Mouse (Mus musculus) retina, postnatal 7 days (tissue): Measurements from ENCODE around the gene Fam198b.

Experiments used
- DNase-seq: peaks from one replicate; pipeline ENCODE4 v3.0.0-alpha.2; 2012; ENCODE audit warnings: low read depth, low spot score

The Fam198b gene

DNA sequence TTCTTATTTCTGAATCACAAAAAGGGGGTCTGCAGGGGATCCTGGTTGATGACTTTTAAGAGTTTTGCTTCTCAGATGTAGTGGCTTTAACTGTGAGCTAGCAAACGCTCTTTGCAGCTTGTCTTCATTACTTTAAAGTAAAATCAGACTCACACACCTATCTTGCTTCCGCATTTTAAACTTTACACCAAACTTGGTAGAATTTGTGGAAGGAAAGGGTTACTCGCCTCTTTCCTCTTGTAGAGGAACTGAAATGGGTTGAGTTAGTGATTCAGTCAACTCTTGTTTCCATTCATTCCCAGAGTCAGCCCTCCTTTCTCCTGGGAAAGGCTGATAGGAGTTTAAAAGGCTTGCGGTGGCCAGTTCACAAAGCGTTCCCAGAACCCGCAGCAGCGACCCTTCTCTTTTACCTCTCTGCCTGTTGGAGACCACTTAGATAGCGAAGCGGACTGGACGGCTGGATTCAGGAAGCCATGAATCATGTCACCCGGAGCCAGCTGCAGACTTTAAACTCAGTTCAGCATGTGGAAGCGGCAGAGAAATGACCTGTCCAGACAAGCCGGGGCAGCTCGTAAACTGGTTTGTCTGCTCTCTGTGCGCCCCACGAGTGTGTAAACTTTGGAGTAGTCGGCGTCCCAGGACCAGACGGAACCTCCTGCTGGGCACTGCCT, 1.5 kb downstream of the Fam198b start:
- no peak for DNase-seq

DNA sequence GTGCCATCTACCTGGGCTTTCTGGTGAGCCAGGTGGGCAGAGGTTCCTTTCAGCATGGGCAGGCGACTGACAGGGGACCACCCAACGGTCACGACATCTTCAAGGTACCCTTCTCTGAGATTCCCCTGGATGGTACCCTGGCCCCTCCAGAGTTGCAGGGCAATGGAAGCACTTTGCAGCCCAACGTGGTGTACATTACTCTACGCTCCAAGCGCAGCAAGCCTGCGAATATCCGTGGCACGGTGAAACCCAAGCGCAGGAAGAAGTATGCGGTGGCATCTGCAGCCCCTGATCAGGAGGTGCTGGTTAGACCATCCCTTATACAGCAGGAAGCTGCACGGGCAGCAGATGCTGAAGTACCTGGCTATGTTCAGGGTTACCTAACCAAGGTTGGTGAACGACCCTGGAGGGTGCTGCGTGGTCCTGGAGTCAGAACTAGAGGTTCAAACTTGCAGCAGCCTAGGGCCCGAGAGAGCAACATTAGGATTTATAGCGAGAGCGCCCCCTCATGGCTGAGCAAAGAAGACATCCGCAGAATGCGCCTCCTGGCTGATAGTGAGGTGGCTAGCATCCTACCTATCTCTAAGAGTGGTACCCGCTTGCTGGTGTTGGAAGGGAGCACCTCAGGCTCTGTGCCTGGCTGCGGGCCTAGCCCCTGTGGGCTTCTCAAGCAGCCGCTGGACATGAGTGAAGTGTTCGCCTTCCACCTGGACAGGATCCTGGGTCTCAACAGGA, 2.2 kb downstream of the Fam198b start:
- DNase-seq, result no peak

DNA sequence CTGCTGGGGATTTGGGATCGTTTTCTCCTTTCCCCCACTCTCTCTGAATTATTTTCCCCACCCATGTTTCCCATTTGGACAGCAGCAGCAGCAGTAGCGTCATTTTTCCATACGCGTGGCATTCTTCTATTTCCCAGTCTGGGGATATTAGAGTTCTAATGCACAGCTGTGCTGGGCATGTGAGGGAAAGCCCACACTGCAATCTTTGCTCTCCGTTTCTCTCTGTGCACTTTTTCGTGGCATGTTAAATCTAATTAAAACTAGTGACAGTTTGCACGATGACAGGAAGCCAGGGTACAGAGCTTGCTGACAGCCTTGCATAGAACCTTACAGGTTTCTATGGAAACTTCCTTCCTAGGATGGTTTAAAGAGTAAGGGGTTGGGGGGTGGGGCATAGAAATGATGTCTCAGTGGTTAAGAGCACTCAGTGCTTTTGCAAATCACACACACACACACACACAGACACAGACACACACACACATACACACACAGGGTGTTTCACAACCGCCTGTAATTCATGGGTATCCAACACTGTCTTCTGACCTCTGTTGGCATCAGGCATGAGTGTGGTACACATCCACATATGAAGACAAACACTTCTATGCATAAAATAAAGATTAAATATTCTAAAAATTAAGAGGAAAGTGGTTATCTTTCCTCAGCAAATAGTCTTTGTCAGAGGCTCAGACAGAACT, 3.0 kb downstream of the Fam198b start:
- no peak for DNase-seq

DNA sequence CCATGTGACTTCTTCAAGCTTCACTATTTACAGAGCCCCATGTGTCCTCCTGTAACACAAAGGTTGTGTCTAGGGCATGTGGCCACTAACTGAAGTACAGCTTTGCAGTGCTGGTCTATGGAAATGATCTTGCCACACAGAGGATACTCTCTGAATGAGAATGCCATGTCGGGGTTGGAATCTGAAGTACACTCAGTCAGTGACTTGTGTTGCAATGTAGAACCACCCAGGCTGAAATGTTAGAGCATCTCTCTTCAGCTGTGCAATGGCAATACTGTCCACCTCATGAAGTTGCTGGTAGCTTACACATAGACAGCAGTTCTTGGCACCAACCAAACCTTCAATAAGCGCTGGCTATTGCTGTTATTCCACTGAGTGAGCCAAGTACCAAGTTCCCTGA, 3.6 kb downstream of the Fam198b start:
- DNase-seq, result no peak

DNA sequence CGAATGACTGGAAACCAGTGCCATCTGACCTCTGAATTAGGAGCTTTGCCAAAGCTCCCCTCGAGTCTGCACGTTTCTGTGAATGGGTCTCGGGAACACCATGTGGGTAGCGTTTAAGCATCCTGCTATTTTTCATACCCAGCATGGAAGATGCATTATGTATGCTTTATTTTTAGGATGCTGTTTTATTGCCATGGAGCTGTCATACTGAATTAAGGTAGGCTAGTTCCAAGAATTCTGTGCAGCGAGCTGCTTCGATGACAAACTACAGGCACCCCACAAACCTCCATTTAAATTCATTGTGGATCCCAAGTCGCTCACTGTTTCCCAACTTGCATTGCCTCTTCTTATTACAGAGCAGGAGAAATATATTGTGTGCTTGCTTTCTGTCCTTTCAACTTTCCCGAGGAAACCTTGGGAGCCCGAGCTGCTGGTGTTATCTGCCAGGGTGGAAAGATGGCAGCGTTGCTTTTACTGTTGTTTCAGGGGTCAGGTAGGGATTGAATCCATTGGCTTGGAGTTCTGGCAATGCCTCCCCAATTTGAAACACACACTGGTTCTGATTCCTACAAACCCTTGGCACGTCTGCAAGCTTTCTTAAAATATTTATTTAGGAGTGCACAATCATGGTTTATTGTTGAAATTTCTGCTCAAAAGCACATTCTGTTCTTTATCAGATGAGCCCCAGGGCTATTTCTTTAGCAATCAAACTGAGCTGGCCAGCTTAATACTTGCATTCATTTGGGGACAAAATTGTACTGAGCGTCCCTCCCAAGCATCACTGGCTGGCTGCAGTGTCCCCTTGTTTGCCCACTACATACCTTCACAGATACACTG, 13.4 kb downstream of the Fam198b start:
- no peak for DNase-seq

DNA sequence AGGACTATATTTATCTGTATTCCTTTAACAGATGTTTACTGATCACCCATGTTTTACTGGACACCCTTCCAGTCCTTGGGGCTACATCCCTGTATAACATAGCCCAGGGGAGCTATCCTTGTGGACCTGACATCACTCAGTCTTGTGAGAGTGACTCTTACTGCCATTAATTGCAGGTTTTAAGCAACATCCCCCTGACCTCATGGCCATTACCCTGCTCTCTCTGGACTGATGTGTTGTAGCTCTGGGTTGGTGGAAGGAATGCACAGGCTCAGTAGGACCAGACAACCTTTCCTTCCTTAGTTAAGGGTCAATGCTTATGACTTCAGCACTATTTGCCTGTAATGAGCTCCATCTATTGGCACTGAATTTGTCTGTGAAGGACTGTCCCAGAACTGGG, 14.2 kb downstream of the Fam198b start:
- DNase-seq, result no peak

DNA sequence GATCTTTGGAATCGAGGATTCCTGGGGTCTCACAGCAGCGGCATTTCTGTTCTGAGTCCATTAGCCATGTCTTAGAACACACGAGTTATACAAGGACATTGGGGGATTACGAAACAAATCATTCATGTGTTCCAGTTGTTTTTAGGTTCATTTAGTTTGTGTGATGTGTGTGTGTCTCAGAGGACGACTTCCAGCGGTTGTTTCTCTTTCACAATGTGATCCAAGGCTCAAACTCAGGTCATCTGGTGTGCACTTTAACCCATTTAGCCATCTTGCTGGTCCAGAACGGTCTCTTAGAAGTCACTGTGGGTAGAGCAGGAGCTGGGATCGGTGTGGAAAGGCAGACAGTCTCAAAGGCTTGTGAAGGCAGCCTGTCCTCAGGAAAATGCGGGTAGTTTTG, 15.6 kb downstream of the Fam198b start:
- DNase-seq, result no peak

DNA sequence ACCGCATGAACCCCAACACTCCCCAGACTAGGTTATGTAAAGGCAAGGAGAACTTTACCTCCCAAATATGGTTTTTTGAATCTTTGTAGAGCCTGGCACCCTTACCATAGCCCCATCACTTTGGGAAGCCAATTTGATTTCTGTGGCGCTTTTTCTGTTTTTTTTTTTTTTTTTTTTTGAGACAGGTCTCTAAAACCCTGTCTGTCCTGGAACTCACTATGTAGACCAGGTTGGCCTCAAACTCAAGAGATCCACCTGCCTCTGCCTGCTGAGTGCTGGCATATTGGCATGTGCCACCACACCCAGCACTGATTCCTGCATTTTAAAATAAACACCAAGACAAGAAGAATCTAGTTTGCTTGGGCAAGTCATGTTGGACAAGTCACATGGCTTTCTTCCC, 16.2 kb downstream of the Fam198b start:
- DNase-seq, result no peak

DNA sequence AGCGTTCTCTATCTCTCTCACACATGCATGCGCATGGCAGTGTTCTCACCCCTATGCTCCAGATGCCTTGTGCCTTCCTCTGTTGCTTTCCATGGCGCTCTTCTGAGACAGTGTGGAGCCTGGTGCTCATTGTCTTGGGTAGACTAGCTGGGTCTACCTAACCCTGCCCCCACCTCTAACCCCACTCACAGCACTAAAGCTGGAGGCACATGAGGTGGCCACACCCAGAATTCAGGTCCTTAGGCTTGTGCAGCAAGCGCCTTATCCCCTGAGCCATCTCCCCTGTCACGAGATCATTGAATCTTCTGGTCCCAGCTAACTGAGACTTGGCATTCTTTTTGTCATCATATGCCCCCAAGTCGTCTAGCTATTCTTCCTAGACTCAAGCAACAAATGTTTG, 17.0 kb downstream of the Fam198b start:
- DNase-seq, result no peak

DNA sequence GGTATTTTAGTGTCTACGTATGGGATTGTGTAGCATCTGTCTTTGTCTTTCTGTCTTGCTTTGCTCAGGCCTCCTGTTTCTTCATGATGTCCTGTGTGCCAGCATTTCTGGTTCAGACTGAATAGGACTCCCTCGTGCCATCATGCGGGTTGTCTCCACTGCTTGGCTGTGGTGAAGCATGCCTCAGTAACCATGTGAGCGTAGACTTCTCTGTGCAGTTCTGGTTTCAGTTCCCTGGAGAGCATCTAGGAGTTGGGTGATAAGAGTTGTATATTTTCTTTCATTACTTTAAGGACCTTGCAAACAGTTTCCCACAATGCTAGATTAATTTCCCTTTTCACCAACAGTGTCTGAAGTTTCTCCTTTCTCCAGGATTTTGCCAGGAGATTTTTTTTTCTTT, 17.4 kb downstream of the Fam198b start:
- no peak for DNase-seq

DNA sequence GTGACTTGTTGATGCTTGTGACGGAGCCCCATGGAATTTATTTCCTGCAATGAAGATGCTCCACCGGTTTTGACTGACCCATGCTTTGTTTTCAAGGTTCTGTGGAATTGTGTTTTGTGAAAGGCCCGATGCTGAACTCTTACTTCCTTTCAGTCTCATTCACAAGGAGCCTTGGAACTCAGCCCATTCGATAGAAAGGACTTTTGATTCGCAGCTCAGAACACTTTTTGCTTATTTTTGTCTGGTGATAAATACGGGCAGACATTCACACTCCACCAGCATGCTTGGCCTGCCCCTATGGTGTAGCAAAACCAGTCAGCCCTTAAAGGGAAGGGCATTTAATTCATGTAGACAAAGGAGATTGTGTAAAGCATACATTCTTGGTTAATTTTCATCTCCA, 19.5 kb downstream of the Fam198b start:
- no peak for DNase-seq

DNA sequence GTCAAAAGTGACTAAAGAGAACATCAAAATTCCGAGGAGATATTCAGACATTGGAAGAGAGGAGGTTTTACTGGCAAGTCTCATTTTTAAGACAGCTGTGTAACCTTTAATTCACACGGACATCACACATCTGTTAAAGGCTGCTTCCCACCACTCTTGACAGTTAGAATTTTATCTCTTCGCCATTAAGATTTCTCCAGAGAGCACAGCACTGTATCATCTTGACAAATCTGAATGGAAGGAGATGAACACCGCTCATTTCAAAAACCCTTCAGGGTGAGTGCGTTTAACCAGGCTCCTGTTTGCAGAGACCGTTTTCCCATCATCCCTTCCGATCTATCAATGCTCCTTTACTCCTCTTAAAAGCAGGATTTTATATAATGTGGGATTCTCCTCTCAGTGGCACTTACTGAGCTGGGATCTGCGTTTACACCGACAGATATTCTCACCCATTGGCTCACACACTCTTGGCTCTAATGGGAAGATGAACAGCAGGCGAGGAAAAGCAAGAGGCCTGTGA, 20.0 kb downstream of the Fam198b start:
- DNase-seq, result no peak

DNA sequence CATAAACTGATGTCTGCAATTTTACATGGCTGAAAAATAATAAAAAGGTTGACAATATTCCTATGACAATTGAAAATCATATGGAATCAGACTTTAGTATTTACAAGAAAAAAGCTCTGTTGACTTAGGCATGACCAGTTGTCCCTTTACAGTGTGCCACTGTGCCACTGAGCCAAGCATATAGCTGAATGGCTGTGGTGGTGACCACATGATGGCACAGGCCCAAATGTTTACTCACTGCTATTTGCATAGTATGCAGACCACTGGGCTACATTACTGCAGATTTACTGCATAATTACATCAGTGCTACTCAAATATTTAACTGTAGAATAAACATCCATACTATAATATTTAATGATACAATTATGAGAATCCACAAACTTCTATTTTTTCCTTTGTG, 21.1 kb downstream of the Fam198b start:
- DNase-seq, result no peak

DNA sequence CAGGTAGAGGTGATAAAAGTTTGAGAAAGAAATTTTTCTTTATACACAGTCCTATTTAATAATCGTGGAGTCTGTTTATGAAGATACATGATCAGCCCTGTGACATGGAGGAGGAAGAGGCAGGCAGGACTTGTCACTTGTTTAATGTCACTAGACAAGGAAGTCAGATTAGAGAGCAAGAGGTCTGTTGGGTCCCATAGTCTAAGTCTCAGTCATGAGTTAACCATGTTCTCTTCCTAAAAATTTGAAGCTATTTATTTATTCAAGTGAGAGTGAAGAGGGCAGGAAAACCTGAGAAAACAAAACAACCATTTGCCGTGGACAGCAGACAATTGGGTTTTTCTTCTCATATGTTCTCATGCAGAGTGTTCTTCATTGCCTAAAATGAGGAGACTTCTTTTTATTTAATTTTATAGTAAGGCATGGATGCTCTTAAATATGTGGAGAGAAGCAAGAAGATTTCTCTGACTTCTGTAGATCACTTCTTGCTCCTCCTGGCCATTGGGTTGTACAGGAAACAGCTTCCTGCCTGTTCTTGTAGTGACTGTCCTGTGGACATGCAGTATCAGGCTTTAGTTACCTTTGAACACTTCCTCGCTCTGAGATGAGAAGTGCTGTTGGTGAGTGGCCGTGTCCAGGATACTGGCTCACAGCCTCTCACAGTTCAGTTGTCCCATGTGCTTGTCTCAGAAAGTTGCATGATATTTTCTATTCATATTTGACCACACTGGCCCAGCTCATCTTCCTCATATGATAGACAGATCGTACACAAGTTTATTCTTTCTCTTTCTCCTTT, 22.1 kb downstream of the Fam198b start:
- no peak for DNase-seq

DNA sequence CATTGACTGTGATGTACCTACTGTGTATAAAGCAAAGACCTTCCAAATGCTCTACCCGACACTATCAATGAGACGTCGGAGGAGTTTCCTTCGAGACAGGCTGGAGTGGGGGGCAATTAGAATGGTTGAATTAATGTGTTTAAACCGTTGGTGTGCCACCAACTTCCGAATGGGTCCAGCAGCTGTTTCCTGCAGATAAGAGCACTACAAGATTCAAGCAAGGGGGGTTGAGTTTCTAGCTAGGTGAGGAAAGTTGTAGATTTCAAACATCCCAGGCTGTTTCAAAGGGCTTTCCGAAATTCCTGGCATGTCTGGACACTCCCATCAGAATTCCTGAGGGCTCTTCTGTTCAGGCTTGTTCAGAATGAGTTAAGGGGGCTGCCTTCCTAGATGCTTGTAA, 22.9 kb downstream of the Fam198b start:
- no peak for DNase-seq

DNA sequence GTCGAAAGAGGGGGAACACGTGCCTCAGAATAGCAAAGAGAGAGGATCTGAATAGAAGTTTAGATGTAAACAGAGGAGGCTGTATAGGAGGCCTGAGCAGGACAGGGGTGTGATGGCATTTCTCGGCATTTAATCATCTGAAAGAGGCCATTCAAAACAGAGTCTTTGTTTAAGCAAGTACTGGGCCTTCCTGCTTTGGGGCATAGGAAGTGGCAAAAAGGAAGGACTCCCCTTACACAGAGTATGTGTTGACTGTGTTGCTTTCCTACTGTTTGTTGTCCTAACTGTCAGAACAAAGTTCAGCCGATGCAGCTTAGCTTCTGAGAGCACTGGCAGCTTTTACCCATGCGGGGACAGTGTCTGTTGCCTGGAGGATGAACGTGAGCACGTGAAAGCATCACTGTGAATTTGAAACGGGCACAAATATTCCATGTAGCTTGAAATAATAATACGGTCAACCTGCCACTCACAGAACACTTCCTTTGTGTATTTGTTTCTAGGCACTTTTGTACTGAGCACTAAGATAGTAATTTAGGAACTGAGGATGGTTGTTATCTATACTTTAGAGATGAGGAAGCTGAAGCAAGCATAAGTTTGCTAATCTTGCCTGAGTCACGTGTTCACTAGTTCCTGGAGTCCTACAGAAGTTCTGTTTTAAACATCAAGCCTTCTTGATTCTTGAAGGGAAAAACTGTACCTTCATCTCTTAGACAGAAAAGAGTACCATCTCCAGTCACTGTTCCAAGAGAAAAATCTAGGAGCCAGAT, 26.2 kb downstream of the Fam198b start:
- DNase-seq, result no peak

DNA sequence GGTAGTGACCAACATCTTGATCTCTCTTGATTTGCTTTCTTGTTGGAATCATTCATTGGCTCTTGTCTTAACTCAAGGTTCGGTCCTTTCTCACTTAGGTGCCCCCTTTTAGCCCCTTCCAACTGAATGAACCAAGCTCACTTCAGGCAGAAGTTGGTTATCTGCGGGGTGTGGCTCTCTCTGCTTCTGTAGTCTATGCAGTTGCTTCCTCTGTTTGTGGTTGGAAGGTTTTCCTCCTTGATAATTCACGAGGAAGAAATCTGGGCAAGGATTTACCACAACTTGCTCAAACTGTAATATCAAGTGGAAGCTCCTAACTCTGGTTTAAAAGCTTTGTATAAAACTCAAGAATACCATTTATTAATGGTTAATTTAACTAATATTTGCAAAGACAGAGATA, 26.8 kb downstream of the Fam198b start:
- DNase-seq, result no peak

DNA sequence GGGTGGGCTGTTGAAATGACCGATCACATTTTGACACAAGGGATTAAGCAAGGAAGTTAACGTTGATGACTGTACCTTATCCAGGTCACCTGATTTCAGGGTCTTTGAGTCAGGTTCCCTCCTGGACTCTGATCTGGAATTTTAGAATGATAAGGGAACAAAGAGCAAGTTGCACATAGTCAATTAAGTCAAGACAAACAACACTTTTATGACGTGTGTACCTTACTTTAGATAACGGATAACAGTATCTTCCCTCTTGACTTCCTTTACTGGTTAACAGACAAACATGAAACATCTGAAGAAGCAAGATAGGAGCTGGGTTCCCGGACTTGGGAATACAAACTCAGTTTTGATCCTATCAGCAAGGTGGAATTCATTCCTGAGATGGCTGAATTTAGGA, 29.7 kb downstream of the Fam198b start:
- no peak for DNase-seq

DNA sequence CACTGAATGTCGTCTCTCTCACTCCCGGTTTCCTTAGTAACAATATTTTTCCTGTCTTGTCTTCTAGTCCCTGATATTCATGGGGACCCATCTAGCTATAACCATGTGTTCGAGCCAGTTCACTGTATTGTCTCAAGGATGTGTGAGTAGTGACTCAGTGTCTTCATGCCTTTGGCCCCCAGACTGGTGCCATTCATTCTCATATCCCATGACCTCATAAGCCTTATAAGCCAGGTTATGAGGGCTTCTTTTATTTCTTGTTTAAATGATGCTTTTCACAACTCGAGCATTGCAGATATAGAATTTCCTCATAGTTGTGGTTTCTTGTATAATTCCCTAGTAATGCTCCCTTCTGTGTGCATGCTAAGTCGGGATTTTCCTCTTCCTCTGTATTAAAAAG, 31.9 kb downstream of the Fam198b start:
- DNase-seq, result no peak

DNA sequence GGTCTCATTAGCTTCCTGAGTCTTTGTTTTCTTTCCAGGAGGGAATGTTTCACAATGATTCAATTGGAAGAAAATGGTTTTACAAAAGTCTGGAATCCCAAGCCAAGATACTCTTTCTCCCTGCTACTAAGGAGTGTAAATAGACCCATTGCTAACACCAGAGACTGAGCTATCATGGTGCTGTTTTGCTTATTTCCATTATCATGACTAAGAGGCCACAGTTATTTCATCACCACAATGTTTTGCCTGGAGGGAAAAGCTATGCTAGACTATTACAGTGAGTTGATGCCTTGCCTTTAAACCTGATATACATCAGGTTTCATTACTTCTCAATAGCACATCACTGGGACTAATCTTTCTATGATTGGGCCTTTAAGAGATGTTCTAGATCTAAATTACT, 34.4 kb downstream of the Fam198b start:
- no peak for DNase-seq
